8 mouse cellular contexts compared by ENCODE assay signal in genomic region chr5:99927951-99928350, GRCm38 (mm10). TPM values are rescaled to one million over a fixed set of nuclear protein-coding genes. Genes with fewer than 3 reads are reported as not detected.
DNase-seq lines count a peak whose midpoint lies in the region; ATAC-seq and TF ChIP-seq lines count a peak whose summit lies in the region.

No protein-coding gene starts in this region.

- H3K4me1 ChIP-seq in kidney, postnatal 0 days (replicated peaks; ENCODE audit: insufficient read depth, low read length), result no peaks in the 10 kb centered on the region

- H3K27me3 ChIP-seq in kidney, postnatal 0 days (ENCODE audit: insufficient read depth, low read length), result no peaks in the 10 kb centered on the region

- 58% methylated on average over 4 of the region's 4 CpGs for WGBS in kidney, postnatal 0 days

- TF ChIP-seq CTCF in kidney, postnatal 0 days (IDR thresholded peaks at IDR 0.05; ENCODE audit: low read depth), result peak; percentile 79

- no peak for ATAC-seq in kidney, postnatal 0 days (replicated peaks; ENCODE audit: low FRiP score, low read depth)

- H3K36me3 ChIP-seq in kidney, postnatal 0 days (ENCODE audit: insufficient read depth, low read length), result no peaks in the 10 kb centered on the region

- H3K9me3 ChIP-seq in kidney, postnatal 0 days (replicated peaks; ENCODE audit: low read length), result no peaks in the 10 kb centered on the region

- H3K4me3 ChIP-seq in kidney, postnatal 0 days (replicated peaks; ENCODE audit: low read depth, low read length), result no peak overlapping the region

- no peak overlapping the region for H3K4me2 ChIP-seq in kidney, postnatal 0 days (ENCODE audit: low read length)

- no peak overlapping the region for H3K27ac ChIP-seq in kidney, postnatal 0 days

- DNase-seq in cerebellum, postnatal 14 days, result peak; percentile 38 to 64
- no peak for DNase-seq in cerebellum, adult 9-10 months
- peak; percentile 22 for DNase-seq in right cerebral cortex, postnatal 4 days
- no peak for DNase-seq in right cerebral cortex, adult 18-20 months
- peak; percentile 70 for DNase-seq in embryo, embryonic 10 days (ENCODE audit: low spot score)
- DNase-seq in kidney, postnatal 0 days (ENCODE audit: low spot score), result peak; percentile 44
- peak; percentile 9 to 18 for DNase-seq in natural killer cell, adult 2 months (ENCODE audit: low spot score in 2 of 2)
- DNase-seq in frontal cortex, postnatal 25 days (ENCODE audit: low spot score in 2 of 2), result no peak

- H3K9ac ChIP-seq in kidney, postnatal 0 days (ENCODE audit: low read depth, low read length), result no peak overlapping the region

RNA-seq across cellular contexts. Expression of gene Vamp9, which starts 21.9 kb away (rescaled TPM):
- 0.25 and 0.65 TPM in 2 replicates for polyA plus RNA-seq in kidney, postnatal 0 days (2015; fragmentation: Nextera tagmentation; extraction: Ambion mirVana)

RNA-seq across cellular contexts. Expression of gene Hnrnpd, which starts 50.8 kb away (rescaled TPM):
- 97.7 and 125 TPM in 2 replicates for polyA plus RNA-seq in kidney, postnatal 0 days (2015; fragmentation: Nextera tagmentation; extraction: Ambion mirVana)

RNA-seq across cellular contexts. Expression of gene 4930524J08Rik, which starts 50.9 kb away (rescaled TPM):
- polyA plus RNA-seq in kidney, postnatal 0 days (2015; fragmentation: Nextera tagmentation; extraction: Ambion mirVana), result 2.9 and 4.5 TPM in 2 replicates

Comparison
In these comparisons a context has a peak if more than half of its experiments do, and no peak if none do; other contexts are left out.
1. DNase-seq: peak in cerebellum, postnatal 14 days (2 of 2), right cerebral cortex, postnatal 4 days (single experiment), embryo, embryonic 10 days (single experiment), kidney, postnatal 0 days (single experiment) and natural killer cell, adult 2 months (2 of 2); none in cerebellum, adult 9-10 months (single experiment), right cerebral cortex, adult 18-20 months (single experiment) and frontal cortex, postnatal 25 days (0 of 2).